Mouse (Mus musculus) ES-Bruce4 (cell line): ENCODE results near the gene Ccdc88c.

Source experiments
- CTCF ChIP-seq: IDR thresholded peaks from one replicate; pipeline ENCODE4 v1.8.1; 2011; ENCODE audit warnings: low read depth, low read length
- EP300 ChIP-seq: IDR thresholded peaks from 2 replicates; pipeline ENCODE4 v1.6.1; 2011; ENCODE audit warnings: low read depth, low read length; ENCODE audit not compliant: insufficient read depth
- POLR2A ChIP-seq: IDR thresholded peaks from one replicate; pipeline ENCODE4 v1.8.1; 2011; ENCODE audit warnings: low read length; ENCODE audit not compliant: insufficient read depth

GRCm38 (mm10) chr12:100899111-100899640 is 129.7 kb downstream of the Ccdc88c start:
- TF ChIP-seq CTCF = no peak
- no peak for TF ChIP-seq POLR2A
- no peak for TF ChIP-seq EP300
